Mouse (Mus musculus) heart, embryonic 14.5 days (tissue): Measurements from ENCODE around the gene Wdr27. TPM values are rescaled to one million over a fixed set of nuclear protein-coding genes. Genes with fewer than 3 reads are reported as not detected.

Experiments
- ATAC-seq: fragments of 200-750 bp; cut with Nextera tagmentation; 2 replicates; pipeline ENCODE4 v1.8.0; 2017; ENCODE audit warnings: low read depth, moderate TSS enrichment; ENCODE audit not compliant: insufficient number of reproducible peaks, insufficient read depth, low FRiP score
- H3K27ac ChIP-seq, 2 experiments: fragments of 200-500 bp in 1 of 2; fragments of 300-500 bp in 1 of 2; sonication (generic) in 1 of 2; replicated peaks in 1 of 2; 2 replicates each; pipeline ENCODE4 v1.5.1; 2012 to 2014; ENCODE audit warnings: low read depth in 2 of 2, low read length in 2 of 2, control low read depth in 1 of 2, mild to moderate bottlenecking in 1 of 2, mixed read lengths in 1 of 2; ENCODE audit not compliant: control insufficient read depth in 1 of 2, insufficient read depth in 1 of 2
- H3K27me3 ChIP-seq: fragments of 300-500 bp; sonication (generic); 2 replicates; pipeline ENCODE4 v1.6.1; 2014; ENCODE audit warnings: mild to moderate bottlenecking, low read length, control low read depth; ENCODE audit not compliant: control insufficient read depth, insufficient read depth
- H3K36me3 ChIP-seq: fragments of 300-500 bp; sonication (generic); 2 replicates; pipeline ENCODE4 v1.6.1; 2014; ENCODE audit warnings: mild to moderate bottlenecking, control low read depth, low read length, mixed read lengths; ENCODE audit not compliant: control insufficient read depth, insufficient read depth
- H3K4me1 ChIP-seq, 2 experiments: fragments of 200-500 bp in 1 of 2; fragments of 300-500 bp in 1 of 2; sonication (generic) in 1 of 2; 2 replicates each; pipeline ENCODE4 v1.6.1; 2012 to 2014; ENCODE audit warnings: low read length in 2 of 2, control low read depth in 1 of 2, mixed read lengths in 1 of 2; ENCODE audit not compliant: control insufficient read depth in 2 of 2, insufficient read depth in 2 of 2
- H3K4me2 ChIP-seq: fragments of 300-500 bp; sonication (generic); 2 replicates; pipeline ENCODE4 v1.6.1; 2014; ENCODE audit warnings: mild to moderate bottlenecking, low read length
- H3K4me3 ChIP-seq, 2 experiments: fragments of 200-500 bp in 1 of 2; fragments of 300-500 bp in 1 of 2; sonication (generic) in 1 of 2; 2 replicates each; pipeline ENCODE4 v1.5.1; 2012 to 2014; ENCODE audit warnings: low read length in 2 of 2, mild to moderate bottlenecking in 2 of 2, control low read depth in 1 of 2, low read depth in 1 of 2, moderate library complexity in 1 of 2; ENCODE audit not compliant: control insufficient read depth in 1 of 2, insufficient read depth in 1 of 2
- H3K9ac ChIP-seq: fragments of 300-500 bp; sonication (generic); 2 replicates; pipeline ENCODE4 v1.6.1; 2014; ENCODE audit warnings: mild to moderate bottlenecking, low read length
- H3K9me3 ChIP-seq: fragments of 300-500 bp; sonication (generic); 2 replicates; pipeline ENCODE4 v1.6.1; 2016; ENCODE audit warnings: low read length, control low read depth; ENCODE audit not compliant: control insufficient read depth
- WGBS: fragments of 180-500 bp; shearing (Covaris S2); extraction: QIAGEN DNeasy Blood & Tissue Kit; methylation state at CpG from one replicate; pipeline ENCODE4 v1.1.7; 2014; 5-methylcytosine and 5-hydroxymethylcytosine counted together
- polyA plus RNA-seq: library from polyadenylated mRNA; unstranded; fragments of >200 nt; fragmentation: Nextera tagmentation; extraction: Ambion mirVana; gene quantifications from 2 replicates; pipeline ENCODE4 v1.2.1, GENCODE M21; 2014

Wdr27 gene
- polyA plus RNA-seq, 1 experiment from 2014 or later = 6.4 TPM

- 73% methylated on average over 5 of the region's 5 CpGs for WGBS
- Histone ChIP-seq H3K27ac (no peak overlapping the region), H3K9ac (no peak overlapping the region), H3K9me3 (no peaks in the 10 kb centered on the region), H3K4me2 (no peak overlapping the region), H3K27me3 (no peaks in the 10 kb centered on the region), H3K36me3 (no peaks in the 10 kb centered on the region), H3K4me1 (no peaks in the 10 kb centered on the region), H3K4me3 (no peak overlapping the region)
- no peak for ATAC-seq
Measured at GRCm38 (mm10) chr17:14815304-14815703, 127.7 kb downstream of the Wdr27 start.

GRCm38 (mm10) chr17:14812631-14813030 lies 130.3 kb downstream of the Wdr27 start:
- Histone ChIP-seq H3K9me3 (no peaks in the 10 kb centered on the region), H3K27me3 (no peaks in the 10 kb centered on the region), H3K27ac (no peak overlapping the region), H3K4me3 (no peak overlapping the region), H3K36me3 (no peaks in the 10 kb centered on the region), H3K4me2 (no peak overlapping the region), H3K9ac (no peak overlapping the region), H3K4me1 (no peaks in the 10 kb centered on the region)
- 77% methylated on average over 6 of the region's 6 CpGs for WGBS
- ATAC-seq = no peak

- Histone ChIP-seq H3K36me3 (no peaks in the 10 kb centered on the region), H3K27me3 (no peaks in the 10 kb centered on the region), H3K9ac (no peak overlapping the region), H3K9me3 (no peaks in the 10 kb centered on the region), H3K4me3 (no peak overlapping the region), H3K4me1 (no peaks in the 10 kb centered on the region), H3K27ac (no peak overlapping the region), H3K4me2 (no peak overlapping the region)
- WGBS = 87% methylated on average over 8 of the region's 8 CpGs
- no peak for ATAC-seq
Measured at GRCm38 (mm10) chr17:14812033-14812432, 130.9 kb downstream of the Wdr27 start.

- Histone ChIP-seq H3K9ac (no peak overlapping the region), H3K36me3 (no peaks in the 10 kb centered on the region), H3K27me3 (no peaks in the 10 kb centered on the region), H3K9me3 (no peaks in the 10 kb centered on the region), H3K4me3 (no peak overlapping the region), H3K27ac (no peak overlapping the region), H3K4me2 (no peak overlapping the region), H3K4me1 (no peaks in the 10 kb centered on the region)
- ATAC-seq = no peak
- WGBS = 87% methylated on average over 7 of the region's 7 CpGs
Measured at GRCm38 (mm10) chr17:14806808-14807207, 136.2 kb downstream of the Wdr27 start.

GRCm38 (mm10) chr17:14799243-14799642 lies 143.7 kb downstream of the Wdr27 start:
- Histone ChIP-seq H3K36me3 (no peaks in the 10 kb centered on the region), H3K27me3 (no peaks in the 10 kb centered on the region), H3K9ac (no peak overlapping the region), H3K4me1 (no peaks in the 10 kb centered on the region), H3K4me3 (no peak overlapping the region), H3K9me3 (0 out of 2 replicates have a peak, but pooled peaks cover 3% of the 10 kb centered on the region), H3K27ac (no peak overlapping the region), H3K4me2 (no peak overlapping the region)
- 75% methylated on average over 4 of the region's 4 CpGs for WGBS
- ATAC-seq = no peak

GRCm38 (mm10) chr17:14795074-14795473 lies 147.9 kb downstream of the Wdr27 start:
- H3K4me3 ChIP-seq = no peak overlapping the region
- no peak overlapping the region for H3K4me2 ChIP-seq
- H3K9me3 ChIP-seq = peaks cover 12% of the 10 kb centered on the region
- H3K4me1 ChIP-seq = no peaks in the 10 kb centered on the region
- H3K36me3 ChIP-seq = no peaks in the 10 kb centered on the region
- H3K27ac ChIP-seq = no peak overlapping the region
- 94% methylated on average over 4 of the region's 4 CpGs for WGBS
- H3K9ac ChIP-seq = no peak overlapping the region
- ATAC-seq = no peak
- no peaks in the 10 kb centered on the region for H3K27me3 ChIP-seq

- no peak overlapping the region for H3K4me3 ChIP-seq
- no peak for ATAC-seq
- no peaks in the 10 kb centered on the region for H3K4me1 ChIP-seq
- H3K9me3 ChIP-seq = no peaks in the 10 kb centered on the region
- H3K4me2 ChIP-seq = no peak overlapping the region
- no peak overlapping the region for H3K9ac ChIP-seq
- no peak overlapping the region for H3K27ac ChIP-seq
- WGBS = 86% methylated on average over 5 of the region's 5 CpGs
- no peaks in the 10 kb centered on the region for H3K27me3 ChIP-seq
- H3K36me3 ChIP-seq = no peaks in the 10 kb centered on the region
Measured at GRCm38 (mm10) chr17:14779356-14779755, 163.6 kb downstream of the Wdr27 start.

- Histone ChIP-seq H3K4me3 (no peak overlapping the region), H3K9me3 (no peaks in the 10 kb centered on the region), H3K27me3 (no peaks in the 10 kb centered on the region), H3K36me3 (no peaks in the 10 kb centered on the region), H3K4me1 (no peaks in the 10 kb centered on the region), H3K4me2 (no peak overlapping the region), H3K27ac (no peak overlapping the region), H3K9ac (no peak overlapping the region)
- no peak for ATAC-seq
- WGBS = 53% methylated on average over 4 of the region's 4 CpGs
Measured at GRCm38 (mm10) chr17:14771339-14771738, 171.6 kb downstream of the Wdr27 start.
